Mouse (Mus musculus) kidney, embryonic 14.5 days (tissue): Measurements from ENCODE around the gene Ppp1r13b. TPM values are rescaled to one million over a fixed set of nuclear protein-coding genes. Genes with fewer than 3 reads are reported as not detected.
A peak's percentile ranks its signal among the peaks of the same experiment; 100 is the strongest.

Experiments
- ATAC-seq: fragments of 200-750 bp; cut with Nextera tagmentation; 2 replicates; pipeline ENCODE4 v1.8.0; 2017; ENCODE audit warnings: moderate number of reproducible peaks, mild to moderate bottlenecking, moderate TSS enrichment, moderate library complexity; ENCODE audit not compliant: low FRiP score, low TSS enrichment
- H3K27ac ChIP-seq: fragments of 300-500 bp; sonication (generic); 2 replicates; pipeline ENCODE4 v1.5.1; 2014; ENCODE audit warnings: low read depth, mild to moderate bottlenecking, low read length, moderate library complexity, mixed read lengths
- H3K27me3 ChIP-seq: fragments of 300-500 bp; sonication (generic); 2 replicates; pipeline ENCODE4 v1.6.1; 2014; ENCODE audit warnings: mild to moderate bottlenecking, low read length; ENCODE audit not compliant: control insufficient read depth, insufficient read depth
- H3K36me3 ChIP-seq: fragments of 300-500 bp; sonication (generic); 2 replicates; pipeline ENCODE4 v1.6.1; 2014; ENCODE audit warnings: low read length, mixed read lengths; ENCODE audit not compliant: control insufficient read depth, insufficient read depth
- H3K4me1 ChIP-seq: fragments of 300-500 bp; sonication (generic); 2 replicates; pipeline ENCODE4 v1.6.1; 2014; ENCODE audit warnings: low read length, mixed read lengths; ENCODE audit not compliant: control insufficient read depth, insufficient read depth
- H3K4me2 ChIP-seq: fragments of 300-500 bp; sonication (generic); replicated peaks from 2 replicates; pipeline ENCODE4 v1.6.1; 2014; ENCODE audit warnings: low read depth, mild to moderate bottlenecking, low read length
- H3K4me3 ChIP-seq: fragments of 300-500 bp; sonication (generic); 2 replicates; pipeline ENCODE4 v1.5.1; 2014; ENCODE audit warnings: mild to moderate bottlenecking, low read length
- H3K9ac ChIP-seq: fragments of 300-500 bp; sonication (generic); 2 replicates; pipeline ENCODE4 v1.6.1; 2014; ENCODE audit warnings: low read depth, mild to moderate bottlenecking, low read length, moderate library complexity
- H3K9me3 ChIP-seq: fragments of 300-500 bp; sonication (generic); 2 replicates; pipeline ENCODE4 v1.6.1; 2016; ENCODE audit warnings: low read length; ENCODE audit not compliant: control insufficient read depth
- WGBS: fragments of 180-500 bp; shearing (Covaris S2); extraction: QIAGEN DNeasy Blood & Tissue Kit; methylation state at CpG from one replicate; pipeline ENCODE4 v1.1.7; 2014; 5-methylcytosine and 5-hydroxymethylcytosine counted together
- polyA plus RNA-seq: library from polyadenylated mRNA; unstranded; fragments of >200 nt; fragmentation: Nextera tagmentation; extraction: Ambion mirVana; gene quantifications from 2 replicates; pipeline ENCODE4 v1.2.1, GENCODE M21; 2014

Gene Ppp1r13b
- polyA plus RNA-seq, 1 experiment from 2014 or later, result 20.6 TPM

GRCm38 (mm10) chr12:111790631-111791030 lies 117.3 kb downstream of the Ppp1r13b start:
- Histone ChIP-seq H3K36me3 (peaks cover 95% of the 10 kb centered on the region), H3K4me3 (no peak overlapping the region), H3K9me3 (no peaks in the 10 kb centered on the region), H3K9ac (no peak overlapping the region), H3K27me3 (no peaks in the 10 kb centered on the region), H3K27ac (no peak overlapping the region), H3K4me2 (no peak overlapping the region), H3K4me1 (no peaks in the 10 kb centered on the region)
- 91% methylated on average over 7 of the region's 7 CpGs for WGBS
- ATAC-seq, result no peak

- no peak overlapping the region for H3K4me3 ChIP-seq
- H3K9ac ChIP-seq, result no peak overlapping the region
- 0 out of 2 replicates have a peak overlapping the region, but pooled peaks have one; percentile 11 for H3K27ac ChIP-seq
- no peaks in the 10 kb centered on the region for H3K27me3 ChIP-seq
- no peak overlapping the region for H3K4me2 ChIP-seq
- H3K4me1 ChIP-seq, result no peaks in the 10 kb centered on the region
- 94% methylated on average over 5 of the region's 5 CpGs for WGBS
- ATAC-seq, result no peak; the same call in 1 of the 2 replicates
- peaks cover 94% of the 10 kb centered on the region for H3K36me3 ChIP-seq
- H3K9me3 ChIP-seq, result no peaks in the 10 kb centered on the region
These were observed 117.8 kb downstream of the Ppp1r13b start for GRCm38 (mm10) chr12:111790090-111790489.

GRCm38 (mm10) chr12:111787015-111787414 lies 120.9 kb downstream of the Ppp1r13b start:
- Histone ChIP-seq H3K4me2 (no peak overlapping the region), H3K4me3 (no peak overlapping the region), H3K4me1 (no peaks in the 10 kb centered on the region), H3K9me3 (no peaks in the 10 kb centered on the region), H3K9ac (no peak overlapping the region), H3K36me3 (peaks cover 88% of the 10 kb centered on the region), H3K27ac (no peak overlapping the region), H3K27me3 (no peaks in the 10 kb centered on the region)
- 0 out of 2 replicates have a peak, but pooled peaks have one; percentile 37 for ATAC-seq
- WGBS, result 96% methylated on average over 6 of the region's 6 CpGs

DNA sequence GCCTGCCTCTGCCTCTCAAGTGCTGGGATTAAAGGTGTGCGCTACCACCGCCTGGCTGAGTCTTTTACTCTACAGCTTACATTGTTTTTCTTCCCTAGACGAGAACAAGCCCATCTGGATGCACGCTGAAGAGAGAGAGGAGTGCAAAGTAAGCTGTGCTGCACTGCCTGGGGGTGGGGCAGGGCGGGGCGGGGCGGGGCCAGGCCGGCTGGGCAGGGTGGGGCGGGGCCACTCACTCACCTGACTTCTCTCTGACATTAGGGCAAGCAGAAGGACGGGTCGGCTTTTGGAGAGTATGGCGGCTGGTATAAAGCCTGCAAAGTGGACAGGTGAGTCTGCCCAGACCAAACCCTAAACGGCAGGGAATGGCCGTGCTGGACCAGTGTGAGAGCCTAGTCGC lies 122.7 kb downstream of the Ppp1r13b start:
- Histone ChIP-seq H3K4me1 (no peaks in the 10 kb centered on the region), H3K9me3 (no peaks in the 10 kb centered on the region), H3K27me3 (no peaks in the 10 kb centered on the region), H3K9ac (no peak overlapping the region), H3K4me2 (no peak overlapping the region), H3K36me3 (peaks cover 88% of the 10 kb centered on the region), H3K27ac (no peak overlapping the region), H3K4me3 (no peak overlapping the region)
- WGBS, result 75% methylated on average over 14 of the region's 15 CpGs
- no peak for ATAC-seq

- Histone ChIP-seq H3K4me3 (no peak overlapping the region), H3K27me3 (no peaks in the 10 kb centered on the region), H3K27ac (no peak overlapping the region), H3K4me1 (no peaks in the 10 kb centered on the region), H3K9me3 (0 out of 2 replicates have a peak, but pooled peaks cover 4% of the 10 kb centered on the region), H3K4me2 (no peak overlapping the region), H3K36me3 (peaks cover 94% of the 10 kb centered on the region), H3K9ac (no peak overlapping the region)
- no peak for ATAC-seq
- 92% methylated on average over 1 of the region's 1 CpGs for WGBS
These were observed 128.4 kb downstream of the Ppp1r13b start for GRCm38 (mm10) chr12:111779544-111779943.

Other genes with a start within 250 kb of the Ppp1r13b start
- 81.5 and 88.5 TPM in 2 replicates for gene Ckb, start 235.8 kb downstream of the Ppp1r13b start, polyA plus RNA-seq
- gene Trmt61a, start 230.0 kb downstream of the Ppp1r13b start, polyA plus RNA-seq, result 6.7 and 11.9 TPM in 2 replicates
- 45.2 and 49.7 TPM in 2 replicates for gene Bag5, start 194.9 kb downstream of the Ppp1r13b start, polyA plus RNA-seq
- gene Apopt1, start 194.8 kb downstream of the Ppp1r13b start, polyA plus RNA-seq, result 63.1 and 63.4 TPM in 2 replicates
- gene Klc1, start 149.3 kb downstream of the Ppp1r13b start, polyA plus RNA-seq, result 76.4 and 91.6 TPM in 2 replicates
- 11.2 and 20.3 TPM in 2 replicates for gene Xrcc3, start 94.2 kb downstream of the Ppp1r13b start, polyA plus RNA-seq
- 110 and 113 TPM in 2 replicates for gene Zfyve21, start 93.9 kb downstream of the Ppp1r13b start, polyA plus RNA-seq
- gene Atp5mpl, start 58.9 kb upstream of the Ppp1r13b start, polyA plus RNA-seq, result 689 and 1,049 TPM in 2 replicates
- 0.44 and 0.65 TPM in 2 replicates for gene Tdrd9, start 63.4 kb upstream of the Ppp1r13b start, polyA plus RNA-seq
- not detected in 2 replicates for gene Rd3l, start 73.2 kb upstream of the Ppp1r13b start, polyA plus RNA-seq
- 1.1 TPM in 2 replicates for gene Aspg, start 198.6 kb upstream of the Ppp1r13b start, polyA plus RNA-seq
- gene Kif26a, start 238.1 kb upstream of the Ppp1r13b start, polyA plus RNA-seq, result 2.2 and 3.8 TPM in 2 replicates